Mouse (Mus musculus): ENCODE results near the gene Fus.
"Not testable (repeated sequence)": the region's sequence is repeated elsewhere in the genome, so short reads cannot be mapped to it uniquely, and the experiment has no call there.

Fus gene

DNA sequence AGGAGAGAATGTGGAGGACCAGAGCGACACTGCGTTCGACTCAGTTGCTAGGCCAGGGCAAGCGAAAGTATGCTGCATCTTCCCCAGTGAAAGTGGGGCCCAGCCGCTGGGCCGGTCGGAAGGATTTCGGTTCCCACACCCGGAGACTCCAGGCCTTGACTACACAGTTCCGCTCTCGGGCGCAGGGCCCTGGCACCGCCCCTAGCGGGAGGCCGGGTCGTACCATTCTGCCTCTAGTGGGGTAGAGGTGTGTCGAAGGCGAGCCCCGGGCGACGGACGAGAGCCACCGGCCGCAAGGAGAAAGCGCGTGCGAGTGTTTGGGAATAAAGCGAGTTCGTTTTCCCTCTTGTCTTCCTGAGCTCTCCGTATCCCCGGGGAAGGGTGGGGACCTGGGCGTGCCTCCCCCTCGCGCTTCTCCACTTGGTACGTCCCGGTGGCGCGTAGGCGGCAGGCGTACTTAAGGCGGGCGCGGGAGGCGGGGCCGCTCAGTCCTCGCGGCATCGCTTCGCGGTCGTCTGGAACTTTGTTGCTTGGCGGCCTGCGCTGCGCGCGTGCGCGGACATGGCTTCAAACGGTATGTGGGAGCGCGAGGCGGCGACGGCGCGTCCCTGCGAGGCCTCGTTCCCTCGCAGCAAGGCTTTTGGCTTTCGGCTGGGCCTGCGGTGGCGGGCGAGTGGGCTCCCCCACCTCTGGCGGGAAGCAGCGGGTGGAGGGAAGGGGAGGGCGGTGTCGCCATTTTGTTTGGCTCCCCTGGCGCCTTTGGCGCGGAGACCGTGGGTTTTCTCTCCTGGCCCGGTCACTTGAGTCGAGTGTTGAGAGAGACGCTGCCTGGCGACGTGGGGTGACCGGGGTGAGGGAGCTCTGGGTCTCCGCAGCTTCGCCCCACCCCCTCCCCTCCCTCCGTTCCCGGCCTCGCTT lies at the start of gene Fus:
TSS of gene Fus (plus strand) at position 454 of the 918 bp plus-strand sequence.
- DNase-seq (ENCODE audit: low spot score in 2 of 2): peak; percentile 94

DNA sequence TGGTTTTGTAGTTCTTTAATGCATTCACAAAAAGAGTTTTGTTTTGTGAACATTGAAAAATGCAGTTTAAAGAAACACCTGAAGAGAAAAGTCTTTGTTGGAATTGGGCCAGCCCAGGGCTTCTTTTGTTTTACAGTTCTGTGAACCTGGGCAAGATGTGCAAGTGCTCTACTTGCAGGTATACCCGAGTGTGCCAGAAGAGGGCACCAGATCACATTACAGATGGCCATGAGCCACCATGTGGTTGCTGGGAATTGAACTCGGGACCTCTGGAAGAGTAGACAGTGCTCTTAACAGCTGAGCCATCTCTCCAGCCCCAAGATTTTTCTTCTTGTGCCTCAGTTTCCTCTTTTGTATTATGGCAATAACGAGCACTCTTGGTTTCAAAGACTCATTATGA lies 49.1 kb upstream of the Fus start:
- no peak for DNase-seq (ENCODE audit: low spot score in 2 of 2)

DNA sequence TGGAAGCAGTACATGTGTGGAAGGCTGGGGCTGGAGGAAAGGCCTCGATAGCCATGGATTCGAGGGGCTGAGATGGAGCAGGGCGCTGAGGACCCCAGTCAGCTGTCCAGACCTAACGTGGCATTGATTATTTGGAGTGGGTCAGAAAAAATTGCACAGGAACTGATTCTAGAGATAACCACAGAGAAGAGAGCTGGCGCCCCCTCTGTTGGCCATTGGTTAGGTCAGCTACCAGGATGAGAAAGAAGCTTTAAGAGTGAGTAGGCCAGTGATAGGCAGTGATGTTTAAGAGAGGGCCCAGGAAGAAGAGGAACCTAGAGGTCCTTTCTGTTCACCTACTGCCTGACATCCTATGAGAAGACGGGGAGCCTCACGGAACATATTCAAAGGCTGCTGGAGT lies 48.0 kb upstream of the Fus start:
- no peak for DNase-seq (ENCODE audit: low spot score in 2 of 2)

DNA sequence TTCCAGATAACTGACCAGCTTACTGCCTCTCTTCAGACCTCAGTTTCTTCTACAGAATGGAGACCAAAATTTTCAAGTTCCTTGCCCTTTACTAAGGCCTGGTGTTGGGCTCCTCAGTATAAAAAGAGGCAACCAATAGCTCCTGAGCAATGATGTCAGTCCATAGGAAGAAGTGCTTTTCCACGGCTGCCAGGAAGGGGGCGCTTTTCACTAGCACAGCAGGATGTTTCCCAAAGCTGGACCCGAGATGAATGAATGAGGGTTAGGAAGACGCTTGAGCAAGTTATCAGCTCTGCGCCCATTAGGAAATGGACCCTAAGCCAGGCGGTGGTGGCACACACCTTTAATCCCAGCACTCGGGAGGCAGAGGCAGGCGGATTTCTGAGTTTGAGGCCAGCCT lies 45.7 kb upstream of the Fus start:
- no peak for DNase-seq (ENCODE audit: low spot score in 2 of 2)

DNA sequence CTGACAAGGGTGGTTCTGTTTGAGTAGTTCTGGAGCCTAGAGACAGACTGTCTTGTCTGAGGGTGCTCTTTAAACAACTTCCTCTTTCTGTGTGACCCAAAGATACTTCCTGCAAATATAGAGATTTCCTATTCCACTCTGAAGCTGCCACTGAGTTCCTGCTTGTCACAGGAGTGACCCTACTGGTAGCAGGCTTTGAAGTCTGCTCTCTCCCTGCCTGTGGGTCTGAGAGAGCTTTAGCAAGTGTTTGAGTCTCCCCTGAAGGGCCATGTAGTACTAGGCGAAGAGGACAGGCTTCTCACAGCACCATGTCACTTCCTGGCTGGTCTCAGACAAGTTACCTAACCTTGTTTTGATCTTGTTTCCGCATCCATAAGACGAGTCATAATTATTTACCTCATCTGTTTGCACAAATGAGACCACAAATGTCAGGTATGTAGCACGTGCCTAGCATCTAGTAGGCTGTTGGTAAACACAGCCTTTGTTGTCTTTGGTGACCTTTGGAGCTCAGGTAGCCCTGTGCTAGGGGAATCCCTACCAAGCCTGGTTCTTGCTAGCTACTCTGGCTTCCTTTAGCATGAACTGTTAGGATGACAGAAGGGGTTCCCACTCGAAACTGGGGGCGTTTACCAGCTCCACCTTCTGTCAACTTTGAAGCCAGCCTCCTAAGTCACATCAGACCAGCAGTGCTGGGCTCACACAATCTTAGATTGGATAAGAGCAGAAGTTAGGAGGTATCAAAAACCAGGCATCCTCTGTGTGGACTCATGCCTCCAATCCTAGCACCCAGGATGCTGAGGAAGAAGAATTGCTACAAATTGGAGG lies 44.6 kb upstream of the Fus start:
- DNase-seq (ENCODE audit: low spot score in 2 of 2): no peak

DNA sequence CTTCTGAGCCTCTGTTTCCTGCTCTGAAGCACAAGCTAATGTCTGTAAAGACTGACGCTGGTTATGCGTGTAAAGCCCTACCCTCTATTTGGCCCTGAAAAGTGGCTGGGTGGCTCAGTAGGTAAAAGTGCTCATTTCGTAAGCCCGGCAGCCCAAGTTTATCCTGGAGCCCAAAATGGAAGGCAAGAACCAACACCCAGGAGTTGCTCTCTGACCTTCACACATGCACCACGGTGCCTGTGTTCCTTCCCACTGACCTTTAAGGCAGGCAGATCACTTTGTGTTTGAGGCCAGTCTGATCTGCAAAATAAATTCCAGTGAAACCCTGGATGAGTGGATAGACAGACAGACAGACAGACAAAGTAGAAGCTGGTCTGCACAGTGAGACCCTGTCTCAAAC lies 43.5 kb upstream of the Fus start:
- no peak for DNase-seq (ENCODE audit: low spot score in 2 of 2)

DNA sequence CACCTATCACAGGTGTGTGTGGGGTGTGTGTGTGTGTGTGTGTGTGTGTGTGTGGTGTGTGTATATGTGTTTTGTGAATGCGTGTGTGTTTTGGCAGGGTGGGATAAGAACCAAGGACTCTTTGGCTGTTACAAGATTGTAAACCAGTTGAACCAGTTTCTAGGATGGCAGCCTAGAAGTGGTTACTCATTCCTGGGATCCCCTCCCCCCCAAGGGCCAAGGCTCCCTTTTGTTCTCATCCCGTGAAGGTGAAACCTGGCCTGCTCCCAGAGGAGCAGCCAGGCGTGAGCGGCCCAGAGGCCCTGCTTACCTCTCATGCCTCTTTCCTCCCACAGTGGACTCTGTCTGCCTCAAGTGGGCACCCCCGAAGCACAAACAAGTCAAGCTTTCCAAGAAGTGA lies 42.0 kb upstream of the Fus start:
- DNase-seq (ENCODE audit: low spot score in 2 of 2): no peak

DNA sequence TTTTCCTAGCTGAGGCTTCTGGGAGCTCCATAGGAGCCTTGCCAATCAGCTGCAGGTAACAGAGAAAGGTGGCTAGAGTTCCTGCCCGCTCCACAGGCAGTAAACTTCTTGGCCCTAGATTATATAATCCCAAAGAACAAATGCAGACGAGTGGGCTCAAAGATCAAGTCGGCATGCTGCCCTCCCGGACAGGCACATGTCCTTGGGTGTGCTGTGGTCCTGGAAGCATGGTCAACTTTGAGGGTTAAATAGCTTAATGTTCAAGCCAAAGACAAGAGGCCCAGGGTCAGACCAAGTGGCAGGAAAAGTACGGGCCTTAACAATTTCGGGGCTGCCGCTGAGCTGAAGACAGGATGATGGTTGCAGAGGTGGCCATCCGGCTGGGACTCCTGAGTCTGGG lies 41.2 kb upstream of the Fus start:
- no peak for DNase-seq (ENCODE audit: low spot score in 2 of 2)

DNA sequence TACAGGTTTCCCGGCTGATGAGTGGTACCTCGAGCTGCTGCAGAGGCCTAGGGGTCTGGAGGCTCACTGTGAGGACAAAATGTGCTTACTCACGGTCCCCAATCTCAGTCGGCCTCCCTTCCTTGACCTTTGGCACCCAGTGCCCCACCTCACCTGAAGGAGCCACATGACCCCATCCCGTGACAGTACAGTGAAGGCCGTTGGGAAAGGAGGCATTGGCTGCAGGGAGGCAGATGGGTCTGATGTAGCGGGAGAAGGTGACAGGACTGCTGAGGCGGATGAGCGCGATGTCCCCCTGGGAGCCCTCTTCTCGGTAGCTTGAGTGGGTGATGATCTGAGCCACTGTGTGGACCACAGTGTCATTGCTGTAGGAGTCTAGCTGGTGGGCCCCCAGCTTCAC lies 40.4 kb upstream of the Fus start:
- no peak for DNase-seq (ENCODE audit: low spot score in 2 of 2)

DNA sequence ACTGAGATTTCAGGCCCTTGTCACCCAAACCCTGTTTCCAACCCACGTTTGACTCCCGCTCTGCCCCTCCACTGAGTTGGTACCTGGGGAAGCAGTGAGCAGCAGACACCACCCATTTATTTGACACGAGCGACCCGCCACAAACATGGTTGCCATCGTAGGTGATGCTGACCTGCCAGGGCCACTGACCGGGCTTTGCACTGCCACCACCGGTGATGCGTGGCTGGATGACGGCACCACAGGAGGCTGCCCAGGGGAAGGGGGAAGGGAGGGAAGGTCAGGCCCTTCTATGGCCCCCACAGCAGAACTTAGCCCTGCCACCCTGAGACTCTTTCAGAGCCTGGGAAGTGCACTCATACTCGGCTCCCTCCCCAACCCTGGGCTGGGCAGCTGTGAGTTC lies 39.5 kb upstream of the Fus start:
- DNase-seq (ENCODE audit: low spot score in 2 of 2): no peak

DNA sequence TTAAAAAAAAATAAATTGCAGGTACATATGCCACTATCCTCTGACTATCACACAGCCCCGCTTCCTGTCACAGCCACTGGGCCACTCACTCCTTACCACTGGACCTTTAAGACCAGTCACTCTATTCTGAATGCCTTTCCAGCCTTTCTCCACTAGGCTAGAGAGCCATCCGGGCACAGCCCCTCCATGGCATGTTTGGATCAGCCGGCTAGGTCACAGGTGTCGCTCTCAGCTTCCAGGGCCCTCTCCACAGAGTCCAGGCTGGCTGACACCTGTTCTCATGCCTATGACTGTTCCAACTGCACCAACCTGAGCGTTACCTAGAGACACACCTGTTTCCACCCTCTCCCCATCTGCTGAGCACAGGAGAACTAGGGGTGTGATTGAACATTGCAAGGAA lies 38.7 kb upstream of the Fus start:
- no peak for DNase-seq (ENCODE audit: low spot score in 2 of 2)

DNA sequence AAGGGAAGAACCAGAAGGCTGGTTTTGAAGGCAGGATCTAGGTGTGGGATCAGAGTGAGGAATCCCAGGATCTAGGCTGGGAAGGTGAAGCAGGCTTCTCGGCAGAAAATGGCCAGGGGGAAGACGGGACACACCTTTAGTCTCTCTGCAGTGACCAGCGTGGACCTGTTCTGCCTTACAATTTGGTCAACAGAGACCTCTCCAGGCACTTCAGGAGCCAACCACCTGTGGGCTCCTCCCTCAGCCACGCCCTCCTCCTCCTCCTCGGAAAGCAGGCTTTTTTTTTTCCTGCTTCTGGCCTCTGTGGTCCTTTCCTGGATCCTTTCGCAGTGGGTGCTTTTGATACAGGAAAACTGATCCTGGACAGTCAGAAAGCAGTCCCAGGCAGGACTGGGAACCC lies 37.3 kb upstream of the Fus start, which contains the start of gene Prss8:
TSS of gene Prss8 (minus strand) at position 182 of the 400 bp plus-strand sequence.
- DNase-seq (ENCODE audit: low spot score in 2 of 2): no peak

DNA sequence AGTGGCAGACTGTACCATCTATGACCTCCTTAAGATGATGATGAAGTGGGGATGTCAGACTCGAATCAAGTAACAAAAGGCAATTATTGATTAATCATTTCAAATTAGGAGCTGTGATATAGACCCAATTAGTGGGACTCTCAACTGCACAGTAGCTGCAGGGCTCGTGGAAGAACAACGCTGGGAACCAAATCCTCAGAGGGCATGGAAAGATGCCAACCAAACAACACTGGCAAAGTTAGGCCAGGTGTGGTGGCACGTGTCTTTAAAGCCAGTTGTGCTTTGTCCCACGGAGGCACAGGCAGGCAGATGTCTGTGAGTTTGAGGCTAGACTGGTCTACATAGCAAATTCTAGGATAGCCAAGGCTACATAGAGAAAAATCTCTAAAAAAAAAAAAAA lies 36.6 kb upstream of the Fus start:
- DNase-seq (ENCODE audit: low spot score in 2 of 2): no peak

DNA sequence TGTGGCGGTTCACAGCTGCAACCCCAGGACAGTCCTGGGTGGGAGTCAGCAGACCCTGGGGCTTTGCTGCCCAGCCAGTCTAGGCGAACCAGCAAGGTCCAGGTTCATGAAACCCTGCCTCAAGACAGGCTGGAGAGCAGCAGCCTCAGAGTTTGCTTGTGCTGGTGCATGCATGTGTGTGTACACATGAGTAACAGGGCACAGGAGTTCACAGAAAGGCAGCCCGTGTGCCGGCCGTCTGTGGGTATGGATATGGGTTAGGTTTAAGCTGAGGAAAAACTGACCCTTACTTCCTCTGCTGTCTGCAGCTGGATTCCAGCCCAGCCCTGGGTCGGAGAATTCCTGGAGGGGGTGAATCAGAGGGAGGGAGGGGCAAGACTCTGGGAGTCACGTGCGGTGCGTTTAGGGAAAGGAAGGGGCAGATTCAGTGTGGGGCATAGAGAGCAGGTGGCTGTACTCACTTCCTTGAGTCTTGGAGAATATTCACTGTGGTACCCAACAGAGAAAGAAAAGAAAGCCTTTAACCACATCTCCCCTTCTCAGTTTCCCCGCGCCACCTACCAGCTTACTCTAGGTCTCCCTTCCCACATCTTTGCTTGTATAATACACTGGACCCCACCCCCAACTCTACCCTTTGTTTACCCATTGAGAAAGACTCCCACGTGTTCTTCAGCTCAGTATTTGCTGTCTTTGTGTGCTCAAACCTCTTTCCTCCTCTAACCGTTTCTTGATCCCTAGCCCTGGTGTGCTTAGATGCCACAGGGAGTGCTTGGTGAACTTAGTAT lies 35.7 kb upstream of the Fus start:
- no peak for DNase-seq (ENCODE audit: low spot score in 2 of 2)

DNA sequence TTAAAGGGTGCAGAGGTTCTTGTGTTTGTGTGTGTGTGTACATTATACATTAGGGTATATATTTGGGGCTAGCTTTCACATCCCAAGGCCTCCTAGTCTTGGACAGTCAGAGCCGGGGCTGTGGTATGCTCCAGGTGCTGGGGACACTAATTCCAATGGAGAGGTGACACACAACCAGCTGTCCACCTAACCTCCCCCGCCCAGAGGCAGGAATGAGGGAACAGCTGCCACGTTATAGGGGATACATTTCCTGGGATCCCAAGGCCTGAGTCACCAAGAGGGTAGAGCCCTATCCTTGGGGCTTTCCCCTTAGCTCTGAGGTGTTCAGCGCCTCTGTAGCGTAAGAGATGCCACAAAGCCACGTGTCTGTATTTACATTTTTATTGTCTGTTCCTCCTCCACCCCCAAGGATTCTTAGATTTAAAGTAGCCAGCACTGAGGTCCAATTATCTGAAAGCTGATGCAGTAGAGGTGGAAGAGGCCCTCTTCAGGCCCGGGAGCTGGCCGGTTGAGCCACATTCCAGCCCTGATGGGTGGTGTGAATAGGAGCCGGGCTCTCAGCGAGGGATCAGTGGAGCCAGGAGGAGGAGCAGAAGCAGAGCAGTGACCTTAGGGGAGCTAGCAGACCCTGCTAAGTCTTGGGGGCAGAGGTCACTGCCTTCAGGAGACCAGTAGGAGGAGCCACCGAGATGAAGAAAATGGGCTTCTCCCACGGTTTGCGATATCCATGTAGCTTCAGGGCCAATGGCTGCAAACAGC lies 34.8 kb upstream of the Fus start:
- DNase-seq (ENCODE audit: low spot score in 2 of 2): no peak

DNA sequence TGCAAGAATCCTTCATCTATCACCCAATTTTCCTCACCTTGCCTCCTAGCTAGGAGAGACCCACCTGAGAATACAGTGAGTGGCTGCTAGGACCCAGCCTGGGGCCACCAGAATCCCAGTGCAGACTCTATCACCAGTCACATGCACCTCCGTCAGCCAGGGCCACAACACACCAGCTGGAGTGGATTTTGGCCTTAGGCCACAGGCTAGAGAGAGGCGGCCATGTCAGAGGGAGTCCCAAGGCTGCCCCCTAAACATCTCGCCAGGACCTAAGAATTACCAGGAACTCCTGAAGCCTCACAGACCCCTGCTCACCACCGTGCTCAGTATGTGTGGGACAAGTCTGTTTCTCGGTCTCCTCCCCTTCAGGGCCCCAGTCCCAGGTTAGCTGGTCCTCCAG lies 33.2 kb upstream of the Fus start:
- no peak for DNase-seq (ENCODE audit: low spot score in 2 of 2)

DNA sequence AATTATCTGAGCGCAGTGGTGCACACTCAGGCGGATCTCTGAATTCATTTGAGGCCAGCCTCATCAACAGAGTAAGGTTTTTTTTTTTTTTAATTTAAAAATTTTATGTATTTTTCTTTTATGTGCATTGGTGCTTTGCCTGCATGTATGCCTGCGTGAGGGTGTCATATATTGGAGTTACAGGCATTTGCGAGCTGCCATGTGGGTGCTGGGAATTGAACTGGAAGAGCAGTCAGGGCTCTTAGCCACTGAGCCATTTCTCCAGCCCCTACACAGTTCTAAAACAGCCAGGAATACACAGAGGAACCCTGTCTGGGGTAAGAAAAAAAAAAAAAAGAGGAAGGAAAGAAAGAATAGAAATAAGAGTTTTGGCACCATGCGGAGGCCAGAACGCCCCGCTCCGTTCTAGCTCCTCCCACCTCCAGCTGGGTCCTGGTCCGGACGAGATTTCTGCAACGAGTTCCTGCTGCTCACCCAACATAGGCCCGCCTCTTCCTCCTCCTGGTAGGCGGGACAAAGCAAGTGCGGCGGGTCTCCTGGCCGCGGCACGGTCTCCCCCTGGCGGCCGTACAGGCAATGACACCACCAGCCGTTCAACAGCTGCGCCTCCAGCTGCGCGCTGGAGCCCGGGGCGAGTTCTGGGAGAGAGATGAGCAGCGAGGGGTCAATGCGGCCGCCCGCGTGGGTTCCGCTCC lies 32.1 kb upstream of the Fus start:
- peak; percentile 94 to 95 for DNase-seq (ENCODE audit: low spot score in 2 of 2)

DNA sequence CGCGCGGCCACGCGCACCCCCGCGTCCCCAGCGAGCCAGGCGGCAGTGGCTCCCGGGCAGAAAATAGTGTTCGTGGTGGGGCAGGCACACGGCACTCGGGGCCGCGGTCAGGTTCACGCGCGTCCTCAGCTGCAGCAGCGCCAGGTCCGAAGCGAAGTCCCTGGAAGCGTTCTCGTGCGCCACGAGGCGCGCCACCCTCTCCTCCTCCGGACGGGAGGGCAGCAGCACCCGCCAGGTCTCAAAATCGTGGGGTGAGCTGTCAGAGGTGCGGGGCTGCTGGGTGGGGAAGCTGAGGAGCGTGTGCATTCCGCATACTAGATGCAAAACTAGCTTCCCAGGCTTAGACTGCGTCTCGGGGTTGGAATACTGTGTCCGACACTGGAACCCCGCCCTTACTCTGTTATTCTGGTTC lies 31.5 kb upstream of the Fus start:
- no peak for DNase-seq (ENCODE audit: low spot score in 2 of 2)

DNA sequence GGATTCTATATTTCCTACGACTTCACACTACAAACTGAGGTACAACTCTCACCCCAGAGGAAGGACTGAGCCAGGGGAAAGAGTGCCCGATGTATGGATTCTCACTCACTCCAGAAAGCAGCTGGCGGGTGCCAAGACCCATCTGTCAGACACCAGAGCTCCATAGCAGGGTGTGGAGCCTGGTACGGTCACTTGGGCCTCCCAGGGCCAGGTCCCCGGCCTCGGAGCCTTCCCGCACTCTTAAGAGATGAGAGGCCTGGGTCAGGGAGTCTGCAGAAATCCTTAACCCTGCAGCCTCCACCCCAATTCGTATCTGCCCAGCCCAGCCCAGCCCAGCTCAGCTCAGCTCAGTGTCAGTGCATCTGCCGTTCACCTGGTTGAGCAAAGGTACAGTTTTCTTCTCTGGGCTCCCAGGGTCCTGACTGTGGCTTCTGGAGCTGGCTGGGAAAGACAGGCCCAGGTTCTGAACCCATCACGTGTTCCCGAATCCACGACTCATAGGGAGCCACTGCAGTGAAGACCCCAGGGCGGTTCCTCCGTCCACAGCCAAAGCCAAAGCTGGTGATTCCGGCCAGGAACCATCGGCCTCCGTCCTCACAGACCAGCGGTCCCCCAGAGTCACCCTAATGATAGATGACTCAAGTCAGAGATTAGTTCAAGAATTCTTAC lies 30.9 kb upstream of the Fus start:
- DNase-seq (ENCODE audit: low spot score in 2 of 2): no peak

DNA sequence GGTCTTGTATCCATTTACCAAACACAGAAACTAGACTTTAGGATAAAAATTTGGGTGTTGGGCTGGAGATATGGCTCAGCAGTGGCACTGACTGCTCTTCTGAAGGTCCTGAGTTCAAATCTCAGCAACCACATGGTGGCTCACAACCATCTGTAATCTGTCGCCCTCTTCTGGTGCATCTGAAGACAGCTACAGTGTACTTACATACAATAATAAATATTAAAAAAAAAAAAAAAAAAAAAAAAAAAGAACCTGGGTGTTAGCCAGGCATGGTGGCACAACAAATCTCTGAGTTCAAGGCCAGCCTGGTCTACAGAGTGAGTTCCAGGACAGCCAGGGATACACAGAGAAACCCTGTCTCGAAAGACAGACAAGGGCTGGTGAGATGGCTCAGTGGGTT lies 25.2 kb upstream of the Fus start:
- not testable (repeated sequence) for DNase-seq (ENCODE audit: low spot score in 2 of 2)
